Mouse (Mus musculus): Measurements from ENCODE around the gene Plvap. TPM values are rescaled to one million over a fixed set of nuclear protein-coding genes. Genes with fewer than 3 reads are reported as not detected.
A peak's percentile ranks its signal among the peaks of the same experiment; 100 is the strongest.

The Plvap gene
- polyA plus RNA-seq, 1 experiment from 2014 or later, result 165 TPM

- no peak for ATAC-seq (ENCODE audit: low FRiP score, low TSS enrichment)
- H3K4me1 ChIP-seq (ENCODE audit: insufficient read depth, low read length), result peaks cover 20% of the 10 kb centered on the region
- H3K27me3 ChIP-seq (ENCODE audit: insufficient read depth, low read length), result peaks cover 2% of the 10 kb centered on the region; the same call in 1 of the 2 replicates
- no peak overlapping the region for H3K4me3 ChIP-seq (ENCODE audit: low read length)
- H3K36me3 ChIP-seq (ENCODE audit: insufficient read depth, low read length), result peaks cover 10% of the 10 kb centered on the region
- no peak overlapping the region for H3K9ac ChIP-seq (replicated peaks; ENCODE audit: low read length)
- H3K9me3 ChIP-seq (ENCODE audit: low read length), result no peaks in the 10 kb centered on the region
- 96% methylated on average over 11 of the region's 11 CpGs for WGBS
- H3K4me2 ChIP-seq (replicated peaks; ENCODE audit: low read depth, low read length), result no peak overlapping the region
- H3K27ac ChIP-seq (ENCODE audit: low read length), result no peak overlapping the region
Observed at GRCm38 (mm10) chr8:71478943-71479342, 32.6 kb downstream of the Plvap start.

- no peak overlapping the region for H3K27ac ChIP-seq (ENCODE audit: low read length)
- H3K36me3 ChIP-seq (ENCODE audit: insufficient read depth, low read length), result peaks cover 18% of the 10 kb centered on the region
- WGBS, result 51% methylated on average over 14 of the region's 14 CpGs
- H3K4me2 ChIP-seq (replicated peaks; ENCODE audit: low read depth, low read length), result peak overlapping the region; percentile 72
- H3K9ac ChIP-seq (replicated peaks; ENCODE audit: low read length), result peak overlapping the region; percentile 74; the same call in 1 of the 2 replicates
- H3K27me3 ChIP-seq (ENCODE audit: insufficient read depth, low read length), result peaks cover 2% of the 10 kb centered on the region; the same call in 1 of the 2 replicates
- no peaks in the 10 kb centered on the region for H3K9me3 ChIP-seq (ENCODE audit: low read length)
- peaks cover 20% of the 10 kb centered on the region for H3K4me1 ChIP-seq (ENCODE audit: insufficient read depth, low read length)
- no peak for ATAC-seq (ENCODE audit: low FRiP score, low TSS enrichment)
- H3K4me3 ChIP-seq (ENCODE audit: low read length), result peak overlapping the region; percentile 64
Observed at GRCm38 (mm10) chr8:71477196-71477845, 34.2 kb downstream of the Plvap start.

- Histone ChIP-seq H3K4me2 (replicated peaks; ENCODE audit: low read depth, low read length) (peak overlapping the region; percentile 72), H3K27ac (ENCODE audit: low read length) (peak overlapping the region; percentile 71), H3K36me3 (ENCODE audit: insufficient read depth, low read length) (peaks cover 24% of the 10 kb centered on the region), H3K4me3 (ENCODE audit: low read length) (peak overlapping the region; percentile 64), H3K9me3 (ENCODE audit: low read length) (no peaks in the 10 kb centered on the region), H3K4me1 (ENCODE audit: insufficient read depth, low read length) (peaks cover 20% of the 10 kb centered on the region), H3K9ac (replicated peaks; ENCODE audit: low read length) (peak overlapping the region; percentile 74), H3K27me3 (ENCODE audit: insufficient read depth, low read length) (peaks cover 2% of the 10 kb centered on the region; the same call in 1 of the 2 replicates)
- WGBS, result under 1% methylated on average over 101 of the region's 121 CpGs
- ATAC-seq (ENCODE audit: low FRiP score, low TSS enrichment), result peak; percentile 72
Observed at GRCm38 (mm10) chr8:71476099-71476940, 35.2 kb downstream of the Plvap start.

- Histone ChIP-seq H3K9ac (replicated peaks; ENCODE audit: low read length) (peak overlapping the region; percentile 74), H3K4me2 (replicated peaks; ENCODE audit: low read depth, low read length) (peak overlapping the region; percentile 72), H3K9me3 (ENCODE audit: low read length) (no peaks in the 10 kb centered on the region), H3K4me3 (ENCODE audit: low read length) (peak overlapping the region; percentile 64), H3K27me3 (ENCODE audit: insufficient read depth, low read length) (peaks cover 2% of the 10 kb centered on the region; the same call in 1 of the 2 replicates), H3K27ac (ENCODE audit: low read length) (peak overlapping the region; percentile 71), H3K4me1 (ENCODE audit: insufficient read depth, low read length) (peaks cover 16% of the 10 kb centered on the region), H3K36me3 (ENCODE audit: insufficient read depth, low read length) (peaks cover 24% of the 10 kb centered on the region)
- 16% methylated on average over 4 of the region's 4 CpGs for WGBS
- ATAC-seq (ENCODE audit: low FRiP score, low TSS enrichment), result peak; percentile 8; the same call in 1 of the 2 replicates
Observed at GRCm38 (mm10) chr8:71475702-71476075, 35.9 kb downstream of the Plvap start.

- Histone ChIP-seq H3K27ac (ENCODE audit: low read length) (no peak overlapping the region), H3K36me3 (ENCODE audit: insufficient read depth, low read length) (peaks cover 24% of the 10 kb centered on the region), H3K4me2 (replicated peaks; ENCODE audit: low read depth, low read length) (no peak overlapping the region), H3K9ac (replicated peaks; ENCODE audit: low read length) (no peak overlapping the region), H3K27me3 (ENCODE audit: insufficient read depth, low read length) (peaks cover 2% of the 10 kb centered on the region; the same call in 1 of the 2 replicates), H3K9me3 (ENCODE audit: low read length) (no peaks in the 10 kb centered on the region), H3K4me3 (ENCODE audit: low read length) (no peak overlapping the region), H3K4me1 (ENCODE audit: insufficient read depth, low read length) (peaks cover 20% of the 10 kb centered on the region)
- 83% methylated on average over 25 of the region's 25 CpGs for WGBS
- ATAC-seq (ENCODE audit: low FRiP score, low TSS enrichment), result 0 out of 2 replicates have a peak, but pooled peaks have one; percentile 0
Observed at GRCm38 (mm10) chr8:71474785-71475701, 36.5 kb downstream of the Plvap start.

- Histone ChIP-seq H3K27me3 (ENCODE audit: insufficient read depth, low read length) (peaks cover 2% of the 10 kb centered on the region; the same call in 1 of the 2 replicates), H3K9ac (replicated peaks; ENCODE audit: low read length) (no peak overlapping the region), H3K4me3 (ENCODE audit: low read length) (no peak overlapping the region), H3K4me2 (replicated peaks; ENCODE audit: low read depth, low read length) (no peak overlapping the region), H3K36me3 (ENCODE audit: insufficient read depth, low read length) (peaks cover 24% of the 10 kb centered on the region), H3K9me3 (ENCODE audit: low read length) (no peaks in the 10 kb centered on the region), H3K27ac (ENCODE audit: low read length) (no peak overlapping the region), H3K4me1 (ENCODE audit: insufficient read depth, low read length) (peaks cover 25% of the 10 kb centered on the region)
- WGBS, result 97% methylated on average over 18 of the region's 18 CpGs
- no peak for ATAC-seq (ENCODE audit: low FRiP score, low TSS enrichment)
Observed at GRCm38 (mm10) chr8:71474344-71474743, 37.2 kb downstream of the Plvap start.

- Histone ChIP-seq H3K4me1 (ENCODE audit: insufficient read depth, low read length) (peaks cover 25% of the 10 kb centered on the region), H3K4me2 (replicated peaks; ENCODE audit: low read depth, low read length) (no peak overlapping the region), H3K9me3 (ENCODE audit: low read length) (no peaks in the 10 kb centered on the region), H3K9ac (replicated peaks; ENCODE audit: low read length) (no peak overlapping the region), H3K36me3 (ENCODE audit: insufficient read depth, low read length) (peaks cover 21% of the 10 kb centered on the region), H3K4me3 (ENCODE audit: low read length) (no peak overlapping the region), H3K27ac (ENCODE audit: low read length) (no peak overlapping the region), H3K27me3 (ENCODE audit: insufficient read depth, low read length) (peaks cover 2% of the 10 kb centered on the region; the same call in 1 of the 2 replicates)
- no peak for ATAC-seq (ENCODE audit: low FRiP score, low TSS enrichment)
- 86% methylated on average over 8 of the region's 8 CpGs for WGBS
Observed at GRCm38 (mm10) chr8:71472601-71473386, 38.8 kb downstream of the Plvap start.

GRCm38 (mm10) chr8:71471861-71472260 is 39.7 kb downstream of the Plvap start:
- Histone ChIP-seq H3K4me1 (ENCODE audit: insufficient read depth, low read length) (peaks cover 18% of the 10 kb centered on the region), H3K4me3 (ENCODE audit: low read length) (no peak overlapping the region), H3K9ac (replicated peaks; ENCODE audit: low read length) (no peak overlapping the region), H3K27me3 (ENCODE audit: insufficient read depth, low read length) (no peaks in the 10 kb centered on the region), H3K9me3 (ENCODE audit: low read length) (no peaks in the 10 kb centered on the region), H3K4me2 (replicated peaks; ENCODE audit: low read depth, low read length) (no peak overlapping the region), H3K36me3 (ENCODE audit: insufficient read depth, low read length) (peaks cover 21% of the 10 kb centered on the region), H3K27ac (ENCODE audit: low read length) (no peak overlapping the region)
- 96% methylated on average over 17 of the region's 17 CpGs for WGBS
- ATAC-seq (ENCODE audit: low FRiP score, low TSS enrichment), result no peak

GRCm38 (mm10) chr8:71470913-71471255 is 40.7 kb downstream of the Plvap start:
- WGBS, result 84% methylated on average over 5 of the region's 5 CpGs
- no peak for ATAC-seq (ENCODE audit: low FRiP score, low TSS enrichment)
- Histone ChIP-seq H3K27me3 (ENCODE audit: insufficient read depth, low read length) (no peaks in the 10 kb centered on the region), H3K27ac (ENCODE audit: low read length) (no peak overlapping the region), H3K36me3 (ENCODE audit: insufficient read depth, low read length) (peaks cover 21% of the 10 kb centered on the region), H3K9ac (replicated peaks; ENCODE audit: low read length) (no peak overlapping the region), H3K9me3 (ENCODE audit: low read length) (no peaks in the 10 kb centered on the region), H3K4me2 (replicated peaks; ENCODE audit: low read depth, low read length) (no peak overlapping the region), H3K4me3 (ENCODE audit: low read length) (no peak overlapping the region), H3K4me1 (ENCODE audit: insufficient read depth, low read length) (peaks cover 15% of the 10 kb centered on the region)

All from kidney, embryonic 16.5 days (tissue).